Mouse (Mus musculus) lung, embryonic 15.5 days (tissue): ENCODE data around the gene Bora. TPM values are rescaled to one million over a fixed set of nuclear protein-coding genes. Genes with fewer than 3 reads are reported as not detected.
A peak's percentile ranks its signal among the peaks of the same experiment; 100 is the strongest.

Experiments
- ATAC-seq: fragments of 200-750 bp; cut with Nextera tagmentation; 2 replicates; pipeline ENCODE4 v1.8.0; 2017; ENCODE audit warnings: moderate number of reproducible peaks, borderline replicate concordance; ENCODE audit not compliant: low FRiP score, low TSS enrichment; ENCODE audit errors: extremely low read depth
- H3K27ac ChIP-seq: fragments of 300-500 bp; sonication (generic); 2 replicates; pipeline ENCODE4 v1.5.1; 2015; ENCODE audit warnings: moderate library complexity, mild to moderate bottlenecking, inconsistent platforms
- H3K27me3 ChIP-seq: fragments of 300-500 bp; sonication (generic); 2 replicates; pipeline ENCODE4 v1.6.1; 2015; ENCODE audit warnings: inconsistent platforms
- H3K36me3 ChIP-seq: fragments of 300-500 bp; sonication (generic); 2 replicates; pipeline ENCODE4 v1.6.1; 2015; ENCODE audit warnings: inconsistent platforms
- H3K4me1 ChIP-seq: fragments of 300-500 bp; sonication (generic); 2 replicates; pipeline ENCODE4 v1.6.1; 2015; ENCODE audit warnings: inconsistent platforms
- H3K4me2 ChIP-seq: fragments of 300-500 bp; sonication (generic); 2 replicates; pipeline ENCODE4 v1.6.1; 2015; ENCODE audit warnings: inconsistent platforms, mild to moderate bottlenecking, moderate library complexity
- H3K4me3 ChIP-seq: fragments of 300-500 bp; sonication (generic); 2 replicates; pipeline ENCODE4 v1.5.1; 2015; ENCODE audit warnings: mild to moderate bottlenecking, inconsistent platforms
- H3K9ac ChIP-seq: fragments of 300-500 bp; sonication (generic); 2 replicates; pipeline ENCODE4 v1.6.1; 2015; ENCODE audit warnings: inconsistent platforms
- H3K9me3 ChIP-seq: fragments of 300-500 bp; sonication (generic); 2 replicates; pipeline ENCODE4 v1.6.1; 2016; ENCODE audit warnings: inconsistent platforms
- WGBS: fragments of 180-500 bp; shearing (Covaris S2); methylation state at CpG from one replicate; pipeline ENCODE4 v1.1.7; 2015; 5-methylcytosine and 5-hydroxymethylcytosine counted together
- polyA plus RNA-seq: library from polyadenylated mRNA; unstranded; fragments of >200 nt; fragmentation: Nextera tagmentation; extraction: Ambion mirVana; gene quantifications from 2 replicates; pipeline ENCODE4 v1.2.1, GENCODE M21; 2015

The Bora gene
- polyA plus RNA-seq, 1 experiment from 2014 or later: 75.6 TPM

GRCm38 (mm10) chr14:99088947-99089346 is 42.9 kb downstream of the Bora start:
- Histone ChIP-seq H3K9ac (no peak overlapping the region), H3K27ac (no peak overlapping the region), H3K4me1 (no peaks in the 10 kb centered on the region), H3K27me3 (no peaks in the 10 kb centered on the region), H3K4me3 (no peak overlapping the region), H3K4me2 (no peak overlapping the region), H3K36me3 (peaks cover 67% of the 10 kb centered on the region), H3K9me3 (no peaks in the 10 kb centered on the region)
- 90% methylated on average over 7 of the region's 7 CpGs for WGBS
- ATAC-seq: no peak

- peaks cover 30% of the 10 kb centered on the region for H3K36me3 ChIP-seq
Measured at GRCm38 (mm10) chr14:99099267-99099966, 53.4 kb downstream of the Bora start, which contains the start of the genes Pibf1 and Dis3. Gene Pibf1, plus strand, starts transcription at chr14:99099424. Gene Dis3, minus strand, starts transcription at chr14:99099770.

GRCm38 (mm10) chr14:99099967-99100587 is 54.1 kb downstream of the Bora start:
- 6% methylated on average over 20 of the region's 20 CpGs for WGBS

More at GRCm38 (mm10) chr14:99099267-99099966, 53.4 kb downstream of the Bora start, which contains the start of the genes Pibf1 and Dis3:
- peak within 1 kb of the TSS; percentile 60 for H3K27ac ChIP-seq
- ATAC-seq: peak; percentile 99
- peak within 1 kb of the TSS; percentile 76 for H3K9ac ChIP-seq
- H3K4me1 ChIP-seq: peaks cover 7% of the 10 kb centered on the region; the same call in 1 of the 2 replicates
- no peaks in the 10 kb centered on the region for H3K9me3 ChIP-seq
- H3K4me3 ChIP-seq: peak within 1 kb of the TSS; percentile 73
- no peaks in the 10 kb centered on the region for H3K27me3 ChIP-seq
- WGBS: under 1% methylated on average over 73 of the region's 73 CpGs
- peak within 1 kb of the TSS; percentile 68 for H3K4me2 ChIP-seq

GRCm38 (mm10) chr14:99103050-99103449 is 57.0 kb downstream of the Bora start:
- Histone ChIP-seq H3K4me3 (no peak overlapping the region), H3K9me3 (no peaks in the 10 kb centered on the region), H3K9ac (no peak overlapping the region), H3K27ac (no peak overlapping the region), H3K36me3 (peaks cover 16% of the 10 kb centered on the region), H3K4me1 (peaks cover 7% of the 10 kb centered on the region; the same call in 1 of the 2 replicates), H3K4me2 (no peak overlapping the region), H3K27me3 (no peaks in the 10 kb centered on the region)
- 86% methylated on average over 4 of the region's 4 CpGs for WGBS
- ATAC-seq: no peak

More at GRCm38 (mm10) chr14:99099967-99100587, 54.1 kb downstream of the Bora start:
- peaks cover 29% of the 10 kb centered on the region for H3K36me3 ChIP-seq
- peaks cover 7% of the 10 kb centered on the region; the same call in 1 of the 2 replicates for H3K4me1 ChIP-seq
- peak overlapping the region; percentile 47 for H3K9ac ChIP-seq
- peak overlapping the region; percentile 51 for H3K4me2 ChIP-seq
- ATAC-seq: no peak
- no peak overlapping the region for H3K27ac ChIP-seq
- H3K4me3 ChIP-seq: peak overlapping the region; percentile 73
- H3K27me3 ChIP-seq: no peaks in the 10 kb centered on the region
- no peaks in the 10 kb centered on the region for H3K9me3 ChIP-seq

GRCm38 (mm10) chr14:99104542-99105123 is 58.6 kb downstream of the Bora start:
- Histone ChIP-seq H3K9me3 (no peaks in the 10 kb centered on the region), H3K4me1 (no peaks in the 10 kb centered on the region), H3K9ac (no peak overlapping the region), H3K27ac (no peak overlapping the region), H3K36me3 (peaks cover 26% of the 10 kb centered on the region), H3K4me2 (no peak overlapping the region), H3K27me3 (no peaks in the 10 kb centered on the region), H3K4me3 (no peak overlapping the region)
- 87% methylated on average over 6 of the region's 6 CpGs for WGBS
- no peak for ATAC-seq

- Histone ChIP-seq H3K27ac (no peak overlapping the region), H3K4me1 (no peaks in the 10 kb centered on the region), H3K27me3 (no peaks in the 10 kb centered on the region), H3K9me3 (no peaks in the 10 kb centered on the region), H3K9ac (no peak overlapping the region), H3K4me2 (no peak overlapping the region), H3K4me3 (no peak overlapping the region), H3K36me3 (peaks cover 36% of the 10 kb centered on the region)
- ATAC-seq: no peak
- 86% methylated on average over 2 of the region's 2 CpGs for WGBS
Measured at GRCm38 (mm10) chr14:99106671-99107070, 60.6 kb downstream of the Bora start.

- Histone ChIP-seq H3K4me3 (no peak overlapping the region), H3K9ac (no peak overlapping the region), H3K36me3 (peaks cover 45% of the 10 kb centered on the region), H3K9me3 (no peaks in the 10 kb centered on the region), H3K27ac (no peak overlapping the region), H3K27me3 (no peaks in the 10 kb centered on the region), H3K4me2 (no peak overlapping the region), H3K4me1 (no peaks in the 10 kb centered on the region)
- 86% methylated on average over 2 of the region's 2 CpGs for WGBS
- no peak for ATAC-seq
Measured at GRCm38 (mm10) chr14:99107631-99108187, 61.7 kb downstream of the Bora start.

- Histone ChIP-seq H3K4me2 (no peak overlapping the region), H3K27ac (no peak overlapping the region), H3K4me3 (no peak overlapping the region), H3K27me3 (no peaks in the 10 kb centered on the region), H3K36me3 (peaks cover 47% of the 10 kb centered on the region), H3K9me3 (no peaks in the 10 kb centered on the region), H3K9ac (no peak overlapping the region), H3K4me1 (no peaks in the 10 kb centered on the region)
- no peak for ATAC-seq
- WGBS: 91% methylated on average over 6 of the region's 6 CpGs
Measured at GRCm38 (mm10) chr14:99108762-99109161, 62.7 kb downstream of the Bora start.

GRCm38 (mm10) chr14:99117576-99117975 is 71.6 kb downstream of the Bora start:
- WGBS: 80% methylated on average over 4 of the region's 4 CpGs
- no peak for ATAC-seq
- Histone ChIP-seq H3K9me3 (no peaks in the 10 kb centered on the region), H3K4me1 (no peaks in the 10 kb centered on the region), H3K36me3 (peaks cover 47% of the 10 kb centered on the region), H3K4me2 (no peak overlapping the region), H3K4me3 (no peak overlapping the region), H3K27me3 (no peaks in the 10 kb centered on the region), H3K9ac (no peak overlapping the region), H3K27ac (no peak overlapping the region)

- H3K36me3 ChIP-seq: peaks cover 21% of the 10 kb centered on the region; the same call in 1 of the 2 replicates
- no peak overlapping the region for H3K9ac ChIP-seq
- H3K27me3 ChIP-seq: no peaks in the 10 kb centered on the region
- no peaks in the 10 kb centered on the region for H3K4me1 ChIP-seq
- 88% methylated on average over 11 of the region's 11 CpGs for WGBS
- H3K4me3 ChIP-seq: no peak overlapping the region
- no peak overlapping the region for H3K27ac ChIP-seq
- H3K9me3 ChIP-seq: no peaks in the 10 kb centered on the region
- ATAC-seq: no peak
- H3K4me2 ChIP-seq: no peak overlapping the region
Measured at GRCm38 (mm10) chr14:99121584-99122339, 75.7 kb downstream of the Bora start.

GRCm38 (mm10) chr14:99124076-99124475 is 78.1 kb downstream of the Bora start:
- no peak overlapping the region for H3K27ac ChIP-seq
- H3K4me1 ChIP-seq: no peaks in the 10 kb centered on the region
- ATAC-seq: no peak
- no peak overlapping the region for H3K4me2 ChIP-seq
- H3K4me3 ChIP-seq: no peak overlapping the region
- H3K9ac ChIP-seq: no peak overlapping the region
- no peaks in the 10 kb centered on the region for H3K27me3 ChIP-seq
- H3K9me3 ChIP-seq: no peaks in the 10 kb centered on the region
- WGBS: 86% methylated on average over 4 of the region's 4 CpGs
- peaks cover 7% of the 10 kb centered on the region; the same call in 1 of the 2 replicates for H3K36me3 ChIP-seq
